Mouse (Mus musculus) R1 (cell line): Measurements from ENCODE around the gene Unc13d.
A peak's percentile ranks its signal among the peaks of the same experiment; 100 is the strongest.
"Not testable (repeated sequence)": the region's sequence is repeated elsewhere in the genome, so short reads cannot be mapped to it uniquely, and the experiment has no call there.

Experiments used
- DNase-seq: peaks from one replicate; pipeline ENCODE4 v3.0.0-alpha.2; 2018; ENCODE audit warnings: low read depth, low spot score

Unc13d gene

GRCm38 (mm10) chr11:116049610-116050009, 28.2 kb downstream of the Unc13d start:
- no peak for DNase-seq

DNA sequence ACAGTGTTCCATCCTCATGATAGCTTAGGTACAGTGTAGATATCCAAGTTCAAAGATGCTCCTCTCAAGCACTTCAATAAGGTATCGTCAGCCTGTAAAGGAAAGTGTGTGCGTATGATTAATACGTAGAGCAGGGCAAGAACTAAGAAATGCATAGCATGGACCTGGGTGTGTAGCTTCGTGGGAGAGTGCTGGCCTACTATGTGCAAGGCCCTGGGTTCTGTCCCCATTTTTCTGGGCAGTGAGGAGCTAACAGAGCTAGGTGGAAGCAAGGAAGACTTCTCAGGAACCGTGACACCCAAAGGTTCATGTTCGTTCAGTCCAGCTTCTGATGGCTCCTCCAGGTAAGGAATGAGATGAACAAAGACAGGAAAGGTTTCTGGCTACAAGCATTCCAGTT, 32.6 kb downstream of the Unc13d start:
- no peak for DNase-seq

GRCm38 (mm10) chr11:116043286-116043685, 34.5 kb downstream of the Unc13d start:
- DNase-seq: no peak

GRCm38 (mm10) chr11:116042372-116043138, 35.2 kb downstream of the Unc13d start:
- DNase-seq: peak; percentile 62

DNA sequence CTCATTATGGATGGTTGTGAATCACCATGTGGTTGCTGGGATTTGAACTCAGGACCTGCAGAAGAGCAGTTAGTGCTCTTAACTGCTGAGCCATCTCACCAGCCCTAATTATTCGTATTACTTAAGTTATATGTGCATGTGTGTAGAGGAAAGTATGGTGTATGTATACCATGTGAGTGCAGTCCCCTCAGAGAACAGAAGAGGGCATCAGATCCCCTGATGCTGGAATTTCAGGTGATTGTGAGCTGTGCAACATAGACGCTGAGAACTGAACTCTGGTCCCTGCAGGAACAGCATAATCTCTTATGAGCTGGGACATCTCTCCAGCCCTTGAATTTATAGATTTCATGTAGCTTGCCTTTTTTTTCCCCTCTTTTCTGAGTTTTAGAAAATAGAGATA, 35.9 kb downstream of the Unc13d start:
- DNase-seq: peak; percentile 78

DNA sequence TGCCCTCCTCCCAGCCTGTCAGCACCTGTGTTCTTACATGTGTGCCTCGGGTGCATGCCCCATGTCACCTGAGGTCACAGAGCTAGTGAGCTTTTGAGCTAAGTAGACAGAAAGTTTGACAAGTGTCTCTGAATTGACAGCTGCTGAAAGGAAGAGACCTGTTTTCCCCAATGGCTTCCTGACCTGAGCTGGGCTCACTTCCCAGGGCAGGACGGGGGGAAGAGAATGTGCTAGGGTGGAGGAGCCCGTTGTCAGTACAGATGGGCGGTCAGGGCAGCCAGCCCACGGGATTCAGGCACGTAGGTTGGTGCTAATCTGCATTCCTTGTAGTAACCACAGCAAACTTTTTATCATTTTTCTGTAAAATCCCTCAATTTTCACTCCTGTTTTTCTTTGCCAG, 37.2 kb downstream of the Unc13d start:
- no peak for DNase-seq

DNA sequence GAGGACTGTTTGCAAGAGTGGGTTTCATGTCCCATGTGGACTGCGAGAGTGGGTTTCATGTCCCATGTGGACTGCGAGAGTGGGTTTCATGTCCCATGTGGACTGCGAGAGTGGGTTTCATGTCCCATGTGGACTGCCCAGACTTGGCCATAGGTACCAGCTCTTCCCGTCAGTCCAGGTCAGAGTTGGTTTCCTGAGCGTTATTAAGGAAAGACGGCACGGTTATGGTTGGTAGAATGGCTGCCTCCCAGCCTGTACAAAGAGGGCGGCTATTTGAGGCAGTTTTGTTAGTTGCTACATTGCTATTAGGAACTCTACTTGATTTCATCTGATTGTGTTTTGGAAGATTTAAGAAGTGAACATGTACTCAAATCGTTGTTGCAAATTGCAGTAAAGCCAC, 39.9 kb downstream of the Unc13d start:
- no peak for DNase-seq

GRCm38 (mm10) chr11:116036671-116037070, 41.1 kb downstream of the Unc13d start:
- DNase-seq: no peak

DNA sequence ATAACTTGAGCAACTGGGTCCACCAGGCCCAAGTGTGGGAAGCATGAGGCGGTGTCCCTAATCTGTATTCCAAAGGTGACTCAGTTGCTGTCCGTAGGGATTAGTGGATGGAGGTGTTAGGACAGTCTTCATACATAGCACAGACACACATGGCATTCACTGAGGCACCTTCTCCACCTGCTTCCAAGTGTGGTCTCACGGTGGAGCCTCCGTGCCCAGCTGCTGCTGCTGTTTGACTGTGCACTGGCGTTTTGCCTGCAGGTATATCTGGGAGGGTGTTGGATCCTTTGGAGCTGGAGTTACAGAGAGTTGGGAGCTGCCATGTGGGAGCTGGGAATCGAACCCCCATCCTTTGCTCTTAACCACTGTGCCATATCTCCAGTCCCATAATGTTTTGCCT, 43.2 kb downstream of the Unc13d start:
- no peak for DNase-seq

DNA sequence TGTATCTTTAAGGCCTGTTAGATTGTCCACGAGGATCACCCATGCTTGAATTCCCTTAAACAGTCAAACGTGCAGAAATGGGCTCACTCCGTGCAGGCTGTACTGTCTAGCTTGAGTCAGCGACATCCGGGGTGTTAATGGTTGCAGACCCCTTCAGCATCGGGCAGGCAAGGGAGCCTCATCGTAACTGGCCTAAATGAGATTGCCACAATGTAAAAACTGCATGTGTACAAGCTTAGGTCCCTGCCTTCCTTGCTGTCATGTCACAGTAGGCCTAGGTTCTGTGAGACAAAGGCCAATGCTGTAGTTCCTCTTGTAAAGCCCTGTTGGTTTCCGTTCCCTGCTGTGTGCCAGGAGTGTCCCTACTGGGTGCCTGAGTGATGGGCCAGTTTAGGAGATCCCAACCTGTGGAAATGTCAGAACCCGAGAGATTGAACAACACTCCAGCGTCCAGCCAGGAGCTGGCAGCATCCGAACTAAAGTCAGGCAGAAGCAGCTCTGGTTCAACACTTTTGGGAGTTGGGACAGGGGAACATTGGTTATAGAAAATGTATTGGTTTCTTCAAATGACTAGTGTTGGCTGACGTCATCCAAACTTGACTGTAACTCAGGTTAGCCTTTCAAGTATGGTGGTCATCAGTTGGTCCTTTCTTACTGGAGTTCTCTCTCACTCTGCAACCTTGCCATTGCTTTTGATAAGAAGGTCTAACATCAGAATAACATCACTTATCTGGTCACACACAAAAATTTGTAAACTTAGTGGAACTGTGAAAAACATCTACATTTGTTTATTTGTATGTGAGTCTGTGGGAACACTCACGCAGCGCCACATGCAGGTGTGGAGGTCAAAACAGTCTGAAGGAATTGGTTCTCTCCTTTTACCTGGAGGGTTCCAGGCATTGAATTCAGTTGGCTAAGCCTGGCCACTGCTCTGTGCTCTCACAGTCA, 46.6 kb downstream of the Unc13d start:
- peak; percentile 66 for DNase-seq

DNA sequence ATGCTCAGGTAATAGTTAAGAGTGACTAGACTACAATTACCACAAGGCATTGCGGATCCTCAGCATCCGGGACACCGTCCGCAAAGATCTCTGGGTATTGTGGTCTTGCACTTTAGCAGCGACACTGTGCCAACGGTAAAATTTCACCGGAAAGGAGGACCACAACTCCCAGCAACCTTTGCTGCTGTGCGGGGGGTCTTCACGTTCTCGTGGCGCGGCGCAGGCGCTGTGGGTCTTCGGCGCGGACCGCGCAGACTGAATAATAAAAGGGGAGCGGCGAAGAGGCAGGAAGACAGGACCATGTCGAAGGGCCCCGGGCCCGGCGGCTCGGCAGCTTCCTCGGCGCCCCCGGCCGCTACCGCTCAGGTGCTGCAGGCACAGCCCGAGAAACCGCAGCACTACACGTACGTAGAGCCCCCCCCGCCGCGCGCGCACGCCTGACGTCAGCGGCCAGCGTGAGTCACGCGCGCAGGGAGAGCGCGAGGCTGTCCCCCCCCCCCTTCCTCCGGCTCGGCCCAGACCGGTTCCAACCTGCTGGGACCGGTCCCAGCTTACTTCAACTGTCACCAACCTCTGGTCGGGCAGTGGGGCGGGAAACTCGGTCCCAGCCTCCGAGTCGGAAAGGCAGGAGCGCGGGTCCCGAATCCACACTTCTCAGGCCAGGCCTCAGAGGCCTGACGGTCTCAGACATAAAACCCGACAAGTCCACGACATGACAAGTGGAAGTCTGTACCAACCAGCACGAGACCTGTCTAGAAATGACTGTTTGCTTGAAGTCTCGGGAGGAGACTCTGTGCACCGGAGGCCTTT, 47.5 kb downstream of the Unc13d start, which contains the start of gene Unk:
Gene Unk, plus strand, starts transcription at position 235 of the 810 bp plus-strand sequence.
- peak; percentile 99 for DNase-seq

DNA sequence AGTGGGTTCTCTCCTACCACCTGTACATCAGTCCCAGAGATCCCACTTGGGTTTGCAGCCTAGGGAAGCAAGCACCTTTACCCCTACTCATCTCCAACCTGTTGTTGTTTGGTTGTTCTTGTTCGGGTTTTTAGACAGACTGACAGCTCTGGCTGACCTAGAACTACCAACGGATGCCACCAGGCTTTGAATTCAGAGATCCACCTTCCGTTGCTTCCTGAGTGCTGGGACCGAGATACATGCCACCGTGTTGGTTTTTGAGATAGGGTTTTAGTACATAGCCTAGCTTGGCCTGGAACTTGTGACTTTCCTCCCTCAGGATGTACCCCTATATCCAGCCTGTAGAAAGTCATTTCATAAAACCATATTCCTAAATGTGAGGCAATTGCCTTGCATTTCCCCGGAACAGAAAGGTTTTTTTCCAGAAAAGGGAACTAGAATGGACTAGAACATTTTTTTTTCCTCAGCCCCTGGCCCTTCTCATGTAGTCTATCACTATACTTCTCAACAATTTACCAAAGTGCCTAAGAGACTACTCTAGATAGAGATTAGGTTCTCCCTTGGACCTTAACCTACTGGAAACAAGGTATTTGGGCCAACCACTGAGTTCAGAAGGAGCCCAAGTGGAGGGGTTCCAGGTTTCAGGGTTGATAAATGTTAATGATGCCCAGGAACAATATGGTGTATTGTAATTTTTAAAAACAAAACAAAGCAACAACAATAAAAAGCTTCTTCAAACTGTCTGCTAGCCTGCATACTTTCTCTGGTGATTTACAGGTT, 48.5 kb downstream of the Unc13d start:
- DNase-seq: no peak

DNA sequence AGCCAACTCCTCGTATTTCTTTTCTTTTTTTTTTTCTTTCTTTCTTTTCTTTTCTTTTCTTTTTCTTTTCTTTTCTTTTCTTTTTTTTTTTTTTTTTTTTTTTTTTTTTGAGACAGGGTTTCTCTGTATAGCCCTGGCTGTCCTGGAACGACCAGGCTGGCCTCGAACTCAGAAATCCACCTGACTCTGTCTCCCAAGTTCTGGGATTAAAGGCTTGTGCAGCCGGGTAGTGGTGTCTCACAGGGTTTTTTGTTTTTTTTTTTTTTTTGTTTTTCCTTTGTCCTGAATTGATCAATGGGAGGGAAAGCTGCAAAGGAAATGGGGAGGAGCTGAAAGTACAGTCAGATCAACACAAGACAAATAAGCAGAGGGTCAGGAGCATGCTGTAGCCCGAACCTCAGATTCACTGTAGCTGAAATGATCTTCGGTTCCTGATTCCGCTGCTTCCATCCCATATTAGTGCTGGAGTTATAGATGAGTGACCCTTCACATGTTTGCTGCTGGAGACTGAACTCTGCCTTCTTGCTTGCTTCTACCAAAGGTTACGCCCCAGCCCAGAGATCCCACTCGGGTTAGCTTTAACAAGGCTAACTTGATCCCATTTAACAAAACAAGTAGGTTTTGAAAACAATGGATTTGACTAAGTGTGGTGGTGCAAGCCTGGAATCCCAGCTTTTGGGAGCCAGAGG, 49.4 kb downstream of the Unc13d start:
- peak; percentile 62 for DNase-seq

GRCm38 (mm10) chr11:116027756-116028155, 50.0 kb downstream of the Unc13d start, which contains the start of gene H3f3b:
Gene H3f3b, minus strand, starts transcription at chr11:116027962.
- DNase-seq: no peak

DNA sequence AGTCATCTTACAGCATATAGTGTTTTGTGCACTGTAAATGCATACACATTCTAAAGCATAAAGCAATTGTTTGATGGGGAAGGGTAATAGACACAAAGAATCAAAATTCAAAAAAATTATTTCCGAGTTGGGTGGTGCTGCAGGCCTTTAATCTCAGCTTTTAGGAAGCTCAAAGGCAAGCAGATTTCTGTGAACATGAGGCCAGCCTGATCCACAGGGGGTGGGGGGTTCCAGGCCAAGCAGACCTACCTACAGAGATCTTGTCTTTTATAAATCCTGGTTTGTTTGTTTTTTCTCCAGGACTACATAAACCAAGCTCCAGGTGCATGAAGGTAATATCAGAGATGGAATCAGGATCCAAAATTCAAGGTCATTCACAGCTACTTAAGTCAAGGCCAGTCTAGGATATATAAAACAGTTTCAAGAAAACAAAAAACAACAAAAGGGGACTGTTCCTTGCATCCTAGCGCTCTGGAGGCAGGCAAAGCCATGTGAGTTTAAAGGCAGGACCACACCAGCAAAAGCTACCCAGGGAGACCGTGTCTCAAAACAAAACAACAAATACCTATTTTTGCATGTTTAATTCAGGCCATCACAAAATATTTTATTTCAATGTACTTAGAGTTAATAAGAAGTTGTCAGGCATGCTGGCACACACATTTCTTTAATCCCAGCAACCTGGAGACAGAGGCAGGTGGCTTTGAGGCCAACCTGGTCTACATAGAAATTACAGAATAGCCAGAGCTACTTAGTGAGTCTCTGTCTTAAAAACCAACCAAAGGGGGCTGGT, 52.5 kb downstream of the Unc13d start:
- DNase-seq: no peak

DNA sequence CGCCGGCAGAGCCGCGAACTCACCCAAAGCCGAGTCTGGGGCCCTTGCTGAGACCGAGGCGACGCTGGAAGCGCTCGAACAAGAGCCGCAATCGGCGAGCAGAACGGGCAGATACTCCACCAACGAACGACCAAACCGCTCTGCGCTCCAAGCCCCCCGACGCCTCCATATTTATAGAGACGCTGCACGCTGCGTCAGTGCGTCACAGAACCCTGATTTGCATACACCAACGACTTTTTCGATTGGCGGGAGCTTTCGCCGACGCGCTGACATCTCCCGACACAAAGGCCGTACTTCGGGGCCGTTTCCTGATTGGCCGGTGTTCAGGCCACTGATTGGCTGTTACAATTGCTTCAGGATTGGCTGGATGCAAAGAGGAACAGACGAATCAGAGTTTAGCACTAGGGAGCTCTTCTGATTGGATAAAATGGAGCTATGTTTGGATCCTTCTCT, 53.4 kb downstream of the Unc13d start:
- DNase-seq: peak; percentile 100

- peak; percentile 81 for DNase-seq
Measured at GRCm38 (mm10) chr11:116023771-116024355, 53.9 kb downstream of the Unc13d start.

DNA sequence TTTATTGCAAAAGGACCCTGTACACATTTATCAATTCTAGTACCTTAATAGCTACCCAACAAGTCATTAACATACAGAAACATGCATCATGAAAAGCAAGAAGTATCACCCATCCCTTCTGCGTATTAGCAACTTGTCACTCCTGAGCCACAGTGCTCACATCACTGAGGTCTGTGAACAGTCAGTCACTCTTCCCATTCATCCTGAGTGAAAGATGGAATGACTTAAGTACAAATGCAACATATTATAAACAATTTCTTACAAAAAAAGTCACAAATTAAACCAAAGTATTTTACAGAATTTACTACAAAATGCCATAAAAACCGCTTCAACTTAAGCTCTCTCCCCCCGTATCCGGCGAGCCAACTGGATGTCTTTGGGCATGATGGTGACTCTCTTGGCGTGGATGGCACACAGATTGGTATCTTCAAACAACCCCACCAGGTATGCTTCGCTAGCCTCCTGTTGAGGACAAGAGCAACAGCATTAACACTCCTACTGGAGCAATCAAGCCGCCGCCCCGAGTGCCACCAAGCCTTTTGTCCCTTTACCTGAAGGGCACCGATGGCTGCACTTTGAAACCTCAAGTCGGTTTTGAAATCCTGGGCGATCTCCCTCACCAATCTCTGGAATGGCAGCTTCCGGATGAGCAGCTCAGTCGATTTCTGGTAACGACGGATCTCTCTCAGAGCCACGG, 54.5 kb downstream of the Unc13d start:
- DNase-seq: not testable (repeated sequence)
